Mouse (Mus musculus): ENCODE data around the gene Ets2. TPM values are rescaled to one million over a fixed set of nuclear protein-coding genes. Genes with fewer than 3 reads are reported as not detected.
A peak's percentile ranks its signal among the peaks of the same experiment; 100 is the strongest.

The Ets2 gene
- polyA plus RNA-seq, 1 experiment from 2014 or later = 22.8 TPM

- Histone ChIP-seq H3K27me3 (ENCODE audit: control insufficient read depth, insufficient read depth, low read length) (no peaks in the 10 kb centered on the region), H3K4me3 (ENCODE audit: low read depth, low read length) (no peak overlapping the region), H3K4me1 (ENCODE audit: control insufficient read depth, insufficient read depth, low read length) (no peaks in the 10 kb centered on the region), H3K9ac (ENCODE audit: low read length) (no peak overlapping the region), H3K4me2 (ENCODE audit: low read depth) (no peak overlapping the region), H3K9me3 (ENCODE audit: control insufficient read depth, low read length) (no peaks in the 10 kb centered on the region), H3K27ac (ENCODE audit: low read depth, low read length) (no peak overlapping the region), H3K36me3 (ENCODE audit: control insufficient read depth, insufficient read depth, low read length) (no peaks in the 10 kb centered on the region)
- ATAC-seq (ENCODE audit: insufficient read depth, low FRiP score, low TSS enrichment) (no peak), DNase-seq (ENCODE audit: low spot score) (peak; percentile 29)
- WGBS = 74% methylated on average over 10 of the region's 10 CpGs
Observed at GRCm38 (mm10) chr16:95728453-95729435, 26.9 kb downstream of the Ets2 start.

DNA sequence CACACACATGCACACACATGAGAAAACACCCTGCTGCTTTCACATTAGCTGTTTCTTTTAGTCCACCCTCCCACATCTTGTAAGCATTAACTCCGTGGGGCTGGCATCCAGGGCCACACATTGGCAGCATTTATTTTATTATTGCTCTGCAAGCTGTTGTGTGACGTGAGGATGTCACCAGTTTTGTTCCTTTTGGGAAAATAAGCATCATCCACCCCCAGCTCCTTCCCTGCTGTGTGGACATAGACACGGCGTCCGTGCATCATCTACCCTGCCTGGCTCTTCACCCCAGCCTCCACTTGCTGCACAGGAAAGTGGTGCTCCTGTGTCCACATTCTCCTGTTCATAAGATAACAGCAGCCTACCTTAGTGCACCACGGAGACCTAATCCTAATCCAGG lies 27.9 kb downstream of the Ets2 start:
- Histone ChIP-seq H3K9me3 (ENCODE audit: control insufficient read depth, low read length) (no peaks in the 10 kb centered on the region), H3K27ac (ENCODE audit: low read depth, low read length) (no peak overlapping the region), H3K9ac (ENCODE audit: low read length) (no peak overlapping the region), H3K36me3 (ENCODE audit: control insufficient read depth, insufficient read depth, low read length) (no peaks in the 10 kb centered on the region), H3K4me2 (ENCODE audit: low read depth) (no peak overlapping the region), H3K27me3 (ENCODE audit: control insufficient read depth, insufficient read depth, low read length) (no peaks in the 10 kb centered on the region), H3K4me1 (ENCODE audit: control insufficient read depth, insufficient read depth, low read length) (no peaks in the 10 kb centered on the region), H3K4me3 (ENCODE audit: low read depth, low read length) (no peak overlapping the region)
- 73% methylated on average over 6 of the region's 6 CpGs for WGBS
- no peak for ATAC-seq (ENCODE audit: insufficient read depth, low FRiP score, low TSS enrichment)
- DNase-seq (ENCODE audit: low spot score) = no peak

DNA sequence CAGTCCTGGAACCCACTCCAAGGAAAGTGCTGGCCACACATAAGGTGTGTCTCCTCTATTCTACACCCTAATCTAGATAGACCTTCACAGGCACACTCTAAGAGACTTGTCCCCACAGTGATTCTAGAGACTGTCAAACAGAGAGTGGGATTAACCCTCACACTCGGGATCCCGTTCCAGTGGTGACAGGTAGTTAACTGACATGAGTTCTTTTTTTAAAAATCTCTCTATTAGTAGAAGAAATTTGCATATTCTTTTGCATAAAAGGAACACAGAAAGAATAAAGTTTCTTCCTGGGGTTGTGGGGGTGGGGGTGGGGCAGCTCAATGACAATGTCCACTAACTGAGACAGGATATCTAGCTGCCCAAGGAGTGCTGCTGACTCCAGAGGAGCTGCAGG lies 32.9 kb downstream of the Ets2 start:
- Histone ChIP-seq H3K27me3 (ENCODE audit: control insufficient read depth, insufficient read depth, low read length) (no peaks in the 10 kb centered on the region), H3K4me3 (ENCODE audit: low read depth, low read length) (no peak overlapping the region), H3K27ac (ENCODE audit: low read depth, low read length) (no peak overlapping the region), H3K9me3 (ENCODE audit: control insufficient read depth, low read length) (no peaks in the 10 kb centered on the region), H3K4me1 (ENCODE audit: control insufficient read depth, insufficient read depth, low read length) (no peaks in the 10 kb centered on the region), H3K36me3 (ENCODE audit: control insufficient read depth, insufficient read depth, low read length) (no peaks in the 10 kb centered on the region), H3K9ac (ENCODE audit: low read length) (no peak overlapping the region), H3K4me2 (ENCODE audit: low read depth) (no peak overlapping the region)
- ATAC-seq (ENCODE audit: insufficient read depth, low FRiP score, low TSS enrichment) (no peak), DNase-seq (ENCODE audit: low spot score) (no peak)
- WGBS = 82% methylated on average over 2 of the region's 2 CpGs

GRCm38 (mm10) chr16:95736059-95736458 lies 34.2 kb downstream of the Ets2 start:
- H3K4me1 ChIP-seq (ENCODE audit: control insufficient read depth, insufficient read depth, low read length) = no peaks in the 10 kb centered on the region
- H3K4me3 ChIP-seq (ENCODE audit: low read depth, low read length) = no peak overlapping the region
- no peak overlapping the region for H3K4me2 ChIP-seq (ENCODE audit: low read depth)
- H3K27me3 ChIP-seq (ENCODE audit: control insufficient read depth, insufficient read depth, low read length) = no peaks in the 10 kb centered on the region
- no peak overlapping the region for H3K27ac ChIP-seq (ENCODE audit: low read depth, low read length)
- DNase-seq (ENCODE audit: low spot score) (no peak), ATAC-seq (ENCODE audit: insufficient read depth, low FRiP score, low TSS enrichment) (no peak)
- H3K9ac ChIP-seq (ENCODE audit: low read length) = no peak overlapping the region
- H3K9me3 ChIP-seq (ENCODE audit: control insufficient read depth, low read length) = no peaks in the 10 kb centered on the region
- no peaks in the 10 kb centered on the region for H3K36me3 ChIP-seq (ENCODE audit: control insufficient read depth, insufficient read depth, low read length)

- ATAC-seq (ENCODE audit: insufficient read depth, low FRiP score, low TSS enrichment) (no peak), DNase-seq (ENCODE audit: low spot score) (no peak)
- Histone ChIP-seq H3K9me3 (ENCODE audit: control insufficient read depth, low read length) (no peaks in the 10 kb centered on the region), H3K27me3 (ENCODE audit: control insufficient read depth, insufficient read depth, low read length) (no peaks in the 10 kb centered on the region), H3K36me3 (ENCODE audit: control insufficient read depth, insufficient read depth, low read length) (no peaks in the 10 kb centered on the region), H3K4me1 (ENCODE audit: control insufficient read depth, insufficient read depth, low read length) (no peaks in the 10 kb centered on the region), H3K4me3 (ENCODE audit: low read depth, low read length) (no peak overlapping the region), H3K9ac (ENCODE audit: low read length) (no peak overlapping the region), H3K27ac (ENCODE audit: low read depth, low read length) (no peak overlapping the region), H3K4me2 (ENCODE audit: low read depth) (no peak overlapping the region)
- 89% methylated on average over 6 of the region's 6 CpGs for WGBS
Observed at GRCm38 (mm10) chr16:95736470-95736869, 34.6 kb downstream of the Ets2 start.

DNA sequence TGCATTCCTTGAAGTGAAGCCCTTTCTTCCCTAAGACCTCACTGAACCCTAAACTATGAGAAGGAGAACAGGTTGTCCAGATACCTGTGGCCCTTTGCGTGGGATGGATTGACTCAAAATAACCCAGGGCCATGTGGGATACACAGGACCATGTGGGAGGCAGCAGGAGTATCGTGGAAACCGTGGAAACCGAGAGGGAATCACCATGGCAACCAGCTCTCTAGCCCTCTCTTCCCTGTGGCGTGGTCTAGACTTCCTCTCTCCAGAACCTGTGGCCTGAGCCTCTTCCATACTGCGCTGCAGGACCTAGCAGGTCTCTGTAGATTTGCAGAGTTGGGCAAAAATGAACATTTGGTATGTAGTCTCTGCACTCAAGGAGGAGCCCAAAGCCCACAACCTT lies 37.6 kb downstream of the Ets2 start:
- H3K9me3 ChIP-seq (ENCODE audit: control insufficient read depth, low read length) = no peaks in the 10 kb centered on the region
- H3K4me1 ChIP-seq (ENCODE audit: control insufficient read depth, insufficient read depth, low read length) = no peaks in the 10 kb centered on the region
- no peaks in the 10 kb centered on the region for H3K36me3 ChIP-seq (ENCODE audit: control insufficient read depth, insufficient read depth, low read length)
- no peaks in the 10 kb centered on the region for H3K27me3 ChIP-seq (ENCODE audit: control insufficient read depth, insufficient read depth, low read length)
- H3K27ac ChIP-seq (ENCODE audit: low read depth, low read length) = no peak overlapping the region
- no peak overlapping the region for H3K4me3 ChIP-seq (ENCODE audit: low read depth, low read length)
- peak; percentile 27 for DNase-seq (ENCODE audit: low spot score)
- no peak for ATAC-seq (ENCODE audit: insufficient read depth, low FRiP score, low TSS enrichment)
- no peak overlapping the region for H3K4me2 ChIP-seq (ENCODE audit: low read depth)
- 60% methylated on average over 6 of the region's 6 CpGs for WGBS
- no peak overlapping the region for H3K9ac ChIP-seq (ENCODE audit: low read length)

- Histone ChIP-seq H3K27ac (ENCODE audit: low read depth, low read length) (no peak overlapping the region), H3K36me3 (ENCODE audit: control insufficient read depth, insufficient read depth, low read length) (no peaks in the 10 kb centered on the region), H3K4me2 (ENCODE audit: low read depth) (no peak overlapping the region), H3K4me1 (ENCODE audit: control insufficient read depth, insufficient read depth, low read length) (no peaks in the 10 kb centered on the region), H3K9ac (ENCODE audit: low read length) (no peak overlapping the region), H3K4me3 (ENCODE audit: low read depth, low read length) (no peak overlapping the region), H3K9me3 (ENCODE audit: control insufficient read depth, low read length) (no peaks in the 10 kb centered on the region), H3K27me3 (ENCODE audit: control insufficient read depth, insufficient read depth, low read length) (no peaks in the 10 kb centered on the region)
- 86% methylated on average over 11 of the region's 11 CpGs for WGBS
- no peak for ATAC-seq (ENCODE audit: insufficient read depth, low FRiP score, low TSS enrichment)
- DNase-seq (ENCODE audit: low spot score) = no peak
Observed at GRCm38 (mm10) chr16:95741358-95741757, 39.5 kb downstream of the Ets2 start.

- Histone ChIP-seq H3K36me3 (ENCODE audit: control insufficient read depth, insufficient read depth, low read length) (no peaks in the 10 kb centered on the region), H3K4me3 (ENCODE audit: low read depth, low read length) (no peak overlapping the region), H3K9me3 (ENCODE audit: control insufficient read depth, low read length) (no peaks in the 10 kb centered on the region), H3K9ac (ENCODE audit: low read length) (no peak overlapping the region), H3K4me2 (ENCODE audit: low read depth) (no peak overlapping the region), H3K27me3 (ENCODE audit: control insufficient read depth, insufficient read depth, low read length) (no peaks in the 10 kb centered on the region), H3K4me1 (ENCODE audit: control insufficient read depth, insufficient read depth, low read length) (no peaks in the 10 kb centered on the region), H3K27ac (ENCODE audit: low read depth, low read length) (no peak overlapping the region)
- no peak for ATAC-seq (ENCODE audit: insufficient read depth, low FRiP score, low TSS enrichment)
- WGBS = 79% methylated on average over 10 of the region's 10 CpGs
- no peak for DNase-seq (ENCODE audit: low spot score)
Observed at GRCm38 (mm10) chr16:95741915-95742739, 40.3 kb downstream of the Ets2 start.

DNA sequence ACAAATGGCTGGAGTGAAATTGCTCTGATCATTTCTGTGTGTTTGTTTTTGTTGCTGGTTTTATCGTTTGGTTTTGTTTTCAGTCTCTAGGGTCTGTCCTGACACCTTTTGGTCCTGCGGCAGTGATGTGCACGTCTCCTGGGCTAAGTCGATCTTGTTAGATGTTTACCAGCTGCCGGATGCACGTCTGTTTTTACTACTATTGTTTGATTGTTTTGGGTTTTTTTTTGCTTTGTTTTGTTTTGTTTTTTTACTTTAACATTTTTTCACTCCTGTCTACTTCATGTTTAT lies 40.8 kb downstream of the Ets2 start:
- no peaks in the 10 kb centered on the region for H3K4me1 ChIP-seq (ENCODE audit: control insufficient read depth, insufficient read depth, low read length)
- H3K4me2 ChIP-seq (ENCODE audit: low read depth) = no peak overlapping the region
- ATAC-seq (ENCODE audit: insufficient read depth, low FRiP score, low TSS enrichment) = no peak
- 61% methylated on average over 6 of the region's 6 CpGs for WGBS
- no peaks in the 10 kb centered on the region for H3K36me3 ChIP-seq (ENCODE audit: control insufficient read depth, insufficient read depth, low read length)
- DNase-seq (ENCODE audit: low spot score) = no peak
- no peak overlapping the region for H3K9ac ChIP-seq (ENCODE audit: low read length)
- no peaks in the 10 kb centered on the region for H3K9me3 ChIP-seq (ENCODE audit: control insufficient read depth, low read length)
- H3K4me3 ChIP-seq (ENCODE audit: low read depth, low read length) = no peak overlapping the region
- H3K27me3 ChIP-seq (ENCODE audit: control insufficient read depth, insufficient read depth, low read length) = no peaks in the 10 kb centered on the region
- no peak overlapping the region for H3K27ac ChIP-seq (ENCODE audit: low read depth, low read length)
